Mouse (Mus musculus) liver, embryonic 13.5 days (tissue): Measurements from ENCODE around the gene Snx21. TPM values are rescaled to one million over a fixed set of nuclear protein-coding genes. Genes with fewer than 3 reads are reported as not detected.

ENCODE experiments used
- ATAC-seq: fragments of 200-750 bp; cut with Nextera tagmentation; 2 replicates; pipeline ENCODE4 v1.8.0; 2017; ENCODE audit warnings: low read depth, mild to moderate bottlenecking, moderate number of reproducible peaks, moderate library complexity
- DNase-seq: peaks from one replicate; pipeline ENCODE4 v3.0.0; 2022
- H3K27ac ChIP-seq: fragments of 300-500 bp; sonication (generic); 2 replicates; pipeline ENCODE4 v1.5.1; 2015; ENCODE audit warnings: moderate library complexity, mild to moderate bottlenecking, inconsistent platforms
- H3K27me3 ChIP-seq: fragments of 300-500 bp; sonication (generic); 2 replicates; pipeline ENCODE4 v1.6.1; 2015; ENCODE audit warnings: mild to moderate bottlenecking, inconsistent platforms
- H3K36me3 ChIP-seq: fragments of 300-500 bp; sonication (generic); 2 replicates; pipeline ENCODE4 v1.6.1; 2015; ENCODE audit warnings: mild to moderate bottlenecking, inconsistent platforms
- H3K4me1 ChIP-seq: fragments of 300-500 bp; sonication (generic); replicated peaks from 2 replicates; pipeline ENCODE4 v1.6.1; 2015; ENCODE audit warnings: inconsistent platforms
- H3K4me2 ChIP-seq: fragments of 300-500 bp; sonication (generic); 2 replicates; pipeline ENCODE4 v1.6.1; 2015; ENCODE audit warnings: inconsistent platforms, mild to moderate bottlenecking, moderate library complexity
- H3K4me3 ChIP-seq: fragments of 300-500 bp; sonication (generic); replicated peaks from 2 replicates; pipeline ENCODE4 v1.5.1; 2015; ENCODE audit warnings: mild to moderate bottlenecking, inconsistent platforms
- H3K9ac ChIP-seq: fragments of 300-500 bp; sonication (generic); 2 replicates; pipeline ENCODE4 v1.6.1; 2015; ENCODE audit warnings: mild to moderate bottlenecking, inconsistent platforms
- H3K9me3 ChIP-seq: fragments of 300-500 bp; sonication (generic); replicated peaks from 2 replicates; pipeline ENCODE4 v1.6.1; 2016; ENCODE audit warnings: inconsistent platforms
- WGBS: fragments of 180-500 bp; shearing (Covaris S2); methylation state at CpG from one replicate; pipeline ENCODE4 v1.1.7; 2015; ENCODE audit not compliant: insufficient replicate concordance; 5-methylcytosine and 5-hydroxymethylcytosine counted together
- polyA plus RNA-seq: library from polyadenylated mRNA; unstranded; fragments of >200 nt; fragmentation: Nextera tagmentation; extraction: Ambion mirVana; gene quantifications from 2 replicates; pipeline ENCODE4 v1.2.1, GENCODE M21; 2015

Gene Snx21
- polyA plus RNA-seq, 1 experiment from 2014 or later: 4.1 TPM

- Histone ChIP-seq H3K9me3 (no peaks in the 10 kb centered on the region), H3K9ac (peak overlapping the region; percentile 96), H3K27me3 (no peaks in the 10 kb centered on the region), H3K27ac (peak overlapping the region; percentile 95), H3K4me3 (peak overlapping the region; percentile 83), H3K4me2 (peak overlapping the region; percentile 78), H3K36me3 (peaks cover 63% of the 10 kb centered on the region), H3K4me1 (peaks cover 64% of the 10 kb centered on the region)
- DNase-seq (no peak), ATAC-seq (no peak)
- WGBS: under 1% methylated on average over 15 of the region's 15 CpGs
These were observed 15.3 kb upstream of the Snx21 start for GRCm38 (mm10) chr2:164770279-164770678.

GRCm38 (mm10) chr2:164771123-164771522 is 14.5 kb upstream of the Snx21 start:
- peak overlapping the region; percentile 96 for H3K9ac ChIP-seq
- no peaks in the 10 kb centered on the region for H3K9me3 ChIP-seq
- H3K4me1 ChIP-seq: peaks cover 62% of the 10 kb centered on the region
- peak overlapping the region; percentile 95 for H3K27ac ChIP-seq
- DNase-seq (no peak), ATAC-seq (no peak)
- peaks cover 55% of the 10 kb centered on the region for H3K36me3 ChIP-seq
- peak overlapping the region; percentile 78 for H3K4me2 ChIP-seq
- H3K27me3 ChIP-seq: peaks cover under 1% of the 10 kb centered on the region
- 64% methylated on average over 8 of the region's 8 CpGs for WGBS
- peak overlapping the region; percentile 83 for H3K4me3 ChIP-seq

GRCm38 (mm10) chr2:164773229-164773988 is 12.2 kb upstream of the Snx21 start:
- peak; percentile 6 for ATAC-seq
- Histone ChIP-seq H3K9ac (peak overlapping the region; percentile 96), H3K4me1 (peaks cover 49% of the 10 kb centered on the region), H3K4me3 (peak overlapping the region; percentile 83), H3K27ac (peak overlapping the region; percentile 95), H3K36me3 (peaks cover 32% of the 10 kb centered on the region), H3K27me3 (peaks cover 24% of the 10 kb centered on the region), H3K9me3 (no peaks in the 10 kb centered on the region), H3K4me2 (peak overlapping the region; percentile 78)
- DNase-seq: no peak
- WGBS: 59% methylated on average over 14 of the region's 14 CpGs

- Histone ChIP-seq H3K9ac (peak overlapping the region; percentile 96), H3K4me3 (peak overlapping the region; percentile 83), H3K4me1 (peaks cover 48% of the 10 kb centered on the region), H3K27ac (peak overlapping the region; percentile 95), H3K27me3 (peaks cover 29% of the 10 kb centered on the region), H3K36me3 (peaks cover 31% of the 10 kb centered on the region), H3K4me2 (peak overlapping the region; percentile 78), H3K9me3 (no peaks in the 10 kb centered on the region)
- WGBS: 29% methylated on average over 5 of the region's 5 CpGs
- peak; percentile 55 for DNase-seq
- peak; percentile 66 for ATAC-seq
These were observed 11.6 kb upstream of the Snx21 start for GRCm38 (mm10) chr2:164773989-164774364.

- WGBS: 80% methylated on average over 6 of the region's 6 CpGs
- Histone ChIP-seq H3K9me3 (no peaks in the 10 kb centered on the region), H3K4me1 (peaks cover 39% of the 10 kb centered on the region), H3K27me3 (peaks cover 46% of the 10 kb centered on the region), H3K36me3 (peaks cover 23% of the 10 kb centered on the region), H3K4me3 (no peak overlapping the region), H3K4me2 (no peak overlapping the region), H3K9ac (no peak overlapping the region), H3K27ac (no peak overlapping the region; the same call in 1 of the 2 replicates)
- ATAC-seq: no peak
- no peak for DNase-seq
These were observed 9.5 kb upstream of the Snx21 start for GRCm38 (mm10) chr2:164776130-164776529.

- H3K4me2 ChIP-seq: no peak overlapping the region
- no peaks in the 10 kb centered on the region for H3K9me3 ChIP-seq
- H3K4me1 ChIP-seq: peaks cover 36% of the 10 kb centered on the region
- H3K9ac ChIP-seq: no peak overlapping the region
- H3K4me3 ChIP-seq: no peak overlapping the region
- WGBS: 52% methylated on average over 17 of the region's 17 CpGs
- peaks cover 51% of the 10 kb centered on the region for H3K27me3 ChIP-seq
- ATAC-seq: no peak
- H3K27ac ChIP-seq: no peak overlapping the region
- no peak for DNase-seq
- H3K36me3 ChIP-seq: peaks cover 16% of the 10 kb centered on the region
These were observed 8.8 kb upstream of the Snx21 start for GRCm38 (mm10) chr2:164776801-164777200.

GRCm38 (mm10) chr2:164777246-164778014 is 8.2 kb upstream of the Snx21 start:
- Histone ChIP-seq H3K4me1 (peaks cover 32% of the 10 kb centered on the region), H3K9ac (no peak overlapping the region), H3K27me3 (peaks cover 54% of the 10 kb centered on the region), H3K4me3 (no peak overlapping the region), H3K36me3 (peaks cover 10% of the 10 kb centered on the region), H3K4me2 (no peak overlapping the region), H3K27ac (no peak overlapping the region), H3K9me3 (no peaks in the 10 kb centered on the region)
- DNase-seq: no peak
- 71% methylated on average over 30 of the region's 30 CpGs for WGBS
- ATAC-seq: no peak

GRCm38 (mm10) chr2:164778015-164778287 is 7.7 kb upstream of the Snx21 start:
- Histone ChIP-seq H3K9me3 (no peaks in the 10 kb centered on the region), H3K4me2 (no peak overlapping the region), H3K27me3 (peaks cover 54% of the 10 kb centered on the region), H3K4me1 (peaks cover 27% of the 10 kb centered on the region), H3K4me3 (no peak overlapping the region), H3K9ac (no peak overlapping the region), H3K27ac (no peak overlapping the region), H3K36me3 (peaks cover 5% of the 10 kb centered on the region)
- no peak for DNase-seq
- no peak for ATAC-seq
- 83% methylated on average over 11 of the region's 11 CpGs for WGBS

GRCm38 (mm10) chr2:164778809-164779208 is 6.8 kb upstream of the Snx21 start:
- H3K27me3 ChIP-seq: peaks cover 56% of the 10 kb centered on the region
- peaks cover 19% of the 10 kb centered on the region for H3K4me1 ChIP-seq
- ATAC-seq: no peak
- no peak overlapping the region for H3K4me2 ChIP-seq
- H3K36me3 ChIP-seq: no peaks in the 10 kb centered on the region
- no peak overlapping the region for H3K9ac ChIP-seq
- no peak overlapping the region for H3K27ac ChIP-seq
- no peaks in the 10 kb centered on the region for H3K9me3 ChIP-seq
- no peak overlapping the region for H3K4me3 ChIP-seq
- no peak for DNase-seq
- WGBS: 74% methylated on average over 7 of the region's 7 CpGs

- ATAC-seq: no peak
- peaks cover 16% of the 10 kb centered on the region for H3K4me1 ChIP-seq
- no peaks in the 10 kb centered on the region for H3K36me3 ChIP-seq
- no peaks in the 10 kb centered on the region for H3K9me3 ChIP-seq
- no peak within 1 kb of the TSS for H3K27ac ChIP-seq
- no peak for DNase-seq
- H3K4me3 ChIP-seq: no peak within 1 kb of the TSS
- H3K4me2 ChIP-seq: no peak within 1 kb of the TSS
- H3K27me3 ChIP-seq: peaks cover 63% of the 10 kb centered on the region
- WGBS: 65% methylated on average over 8 of the region's 8 CpGs
- no peak within 1 kb of the TSS for H3K9ac ChIP-seq
These were observed 6.0 kb upstream of the Snx21 start, which contains the start of gene Tnnc2 for GRCm38 (mm10) chr2:164779481-164780086. TSS of gene Tnnc2 (minus strand) at chr2:164779967.

GRCm38 (mm10) chr2:164781876-164782275 is 3.7 kb upstream of the Snx21 start:
- ATAC-seq: no peak
- WGBS: 61% methylated on average over 4 of the region's 4 CpGs

More at GRCm38 (mm10) chr2:164781876-164782275, 3.7 kb upstream of the Snx21 start:
- no peak for DNase-seq
- no peak overlapping the region for H3K4me2 ChIP-seq
- no peak overlapping the region for H3K4me3 ChIP-seq
- no peaks in the 10 kb centered on the region for H3K9me3 ChIP-seq
- peaks cover 35% of the 10 kb centered on the region for H3K4me1 ChIP-seq
- peaks cover 76% of the 10 kb centered on the region for H3K27me3 ChIP-seq
- no peak overlapping the region for H3K27ac ChIP-seq
- no peaks in the 10 kb centered on the region for H3K36me3 ChIP-seq
- no peak overlapping the region for H3K9ac ChIP-seq
